Mouse (Mus musculus): ENCODE results near the gene Tmem191c. TPM values are rescaled to one million over a fixed set of nuclear protein-coding genes. Genes with fewer than 3 reads are reported as not detected.

Tmem191c gene
- polyA plus RNA-seq, 1 experiment: 66.9 TPM

DNA sequence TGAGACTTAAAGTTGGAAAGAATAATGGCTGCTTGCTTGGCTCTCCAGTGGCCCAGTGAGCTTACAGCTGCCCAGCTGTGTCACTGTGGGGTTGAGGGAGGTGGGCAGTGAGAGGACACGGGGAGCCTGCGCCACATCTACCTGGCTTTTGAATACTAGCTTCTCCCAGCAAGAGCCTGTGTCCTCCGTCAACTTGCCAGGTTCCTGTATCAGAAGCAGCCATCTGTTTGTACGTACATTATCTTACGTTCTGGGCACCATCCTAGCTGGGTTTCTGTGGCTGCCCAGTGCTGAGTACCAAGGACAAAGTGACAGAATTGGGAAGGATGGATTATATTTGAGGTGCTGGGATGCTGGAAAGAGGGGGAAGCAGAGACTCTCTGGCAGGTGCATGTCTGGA lies 6.0 kb upstream of the Tmem191c start:
- no peaks in the 10 kb centered on the region for H3K27me3 ChIP-seq (ENCODE audit: control insufficient read depth, insufficient read depth, low read length)
- no peak for DNase-seq
- no peak overlapping the region for H3K27ac ChIP-seq (ENCODE audit: insufficient read depth, low read length)
- no peak overlapping the region for H3K4me3 ChIP-seq (replicated peaks; ENCODE audit: insufficient read depth, low read depth, low read length)
- TF ChIP-seq POLR2A (IDR thresholded peaks at IDR 0.05; ENCODE audit: borderline replicate concordance, insufficient read depth, low read length) (no peak), CTCF (IDR thresholded peaks at IDR 0.05; ENCODE audit: borderline replicate concordance, insufficient read depth, low read depth, low read length) (no peak)
- 72% methylated on average over 5 of the region's 5 CpGs for WGBS
- H3K4me1 ChIP-seq (ENCODE audit: control insufficient read depth, insufficient read depth, low read length): no peaks in the 10 kb centered on the region

DNA sequence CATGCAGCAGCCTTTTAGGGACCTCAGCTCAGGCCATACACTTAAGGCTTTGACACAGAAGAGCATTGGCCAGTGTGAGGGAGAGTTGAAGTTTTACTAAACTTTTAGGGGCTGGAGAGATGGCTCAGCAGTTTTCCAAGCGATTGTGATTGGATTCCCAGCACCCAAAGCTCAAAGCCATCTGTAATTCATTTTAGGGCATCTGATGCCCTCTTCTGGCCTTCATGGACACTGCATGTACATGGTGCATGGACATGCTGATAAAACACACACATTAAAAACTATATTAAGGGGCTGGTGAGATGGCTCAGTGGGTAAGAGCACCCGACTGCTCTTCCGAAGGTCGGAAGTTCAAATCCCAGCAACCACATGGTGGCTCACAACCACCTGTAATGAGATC lies 4.8 kb upstream of the Tmem191c start:
- H3K4me3 ChIP-seq (replicated peaks; ENCODE audit: insufficient read depth, low read depth, low read length): no peak overlapping the region
- no peaks in the 10 kb centered on the region for H3K27me3 ChIP-seq (ENCODE audit: control insufficient read depth, insufficient read depth, low read length)
- WGBS: 73% methylated on average over 4 of the region's 4 CpGs
- TF ChIP-seq POLR2A (IDR thresholded peaks at IDR 0.05; ENCODE audit: borderline replicate concordance, insufficient read depth, low read length): no peak
- no peak; the same call in 1 of the 2 replicates for TF ChIP-seq CTCF (IDR thresholded peaks at IDR 0.05; ENCODE audit: borderline replicate concordance, insufficient read depth, low read depth, low read length)
- peak; percentile 37 to 62 for DNase-seq
- no peaks in the 10 kb centered on the region for H3K4me1 ChIP-seq (ENCODE audit: control insufficient read depth, insufficient read depth, low read length)
- H3K27ac ChIP-seq (ENCODE audit: insufficient read depth, low read length): no peak overlapping the region

GRCm38 (mm10) chr16:17271856-17272255 lies 4.0 kb upstream of the Tmem191c start:
- H3K4me3 ChIP-seq (replicated peaks; ENCODE audit: insufficient read depth, low read depth, low read length): no peak overlapping the region
- DNase-seq: no peak
- 45% methylated on average over 6 of the region's 6 CpGs for WGBS
- TF ChIP-seq POLR2A (IDR thresholded peaks at IDR 0.05; ENCODE audit: borderline replicate concordance, insufficient read depth, low read length) (no peak), CTCF (IDR thresholded peaks at IDR 0.05; ENCODE audit: borderline replicate concordance, insufficient read depth, low read depth, low read length) (no peak)
- no peaks in the 10 kb centered on the region for H3K4me1 ChIP-seq (ENCODE audit: control insufficient read depth, insufficient read depth, low read length)
- H3K27me3 ChIP-seq (ENCODE audit: control insufficient read depth, insufficient read depth, low read length): no peaks in the 10 kb centered on the region
- no peak overlapping the region for H3K27ac ChIP-seq (ENCODE audit: insufficient read depth, low read length)

GRCm38 (mm10) chr16:17276164-17277151 lies 581 bp downstream of the Tmem191c start:
- WGBS: 1% methylated on average over 62 of the region's 62 CpGs
- H3K4me3 ChIP-seq (replicated peaks; ENCODE audit: insufficient read depth, low read depth, low read length): peak overlapping the region; percentile 56
- DNase-seq: peak; percentile 83 to 91
- H3K27ac ChIP-seq (ENCODE audit: insufficient read depth, low read length): no peak overlapping the region
- H3K4me1 ChIP-seq (ENCODE audit: control insufficient read depth, insufficient read depth, low read length): no peaks in the 10 kb centered on the region
- TF ChIP-seq POLR2A (IDR thresholded peaks at IDR 0.05; ENCODE audit: borderline replicate concordance, insufficient read depth, low read length) (0 out of 2 replicates have a peak, but pooled peaks have one; percentile 12), CTCF (IDR thresholded peaks at IDR 0.05; ENCODE audit: borderline replicate concordance, insufficient read depth, low read depth, low read length) (peak; percentile 75)
- no peaks in the 10 kb centered on the region for H3K27me3 ChIP-seq (ENCODE audit: control insufficient read depth, insufficient read depth, low read length)

- WGBS: 9% methylated on average over 61 of the region's 61 CpGs
- H3K27me3 ChIP-seq (ENCODE audit: control insufficient read depth, insufficient read depth, low read length): no peaks in the 10 kb centered on the region
- H3K27ac ChIP-seq (ENCODE audit: insufficient read depth, low read length): no peak overlapping the region
- peak; percentile 34 to 48 for DNase-seq
- H3K4me3 ChIP-seq (replicated peaks; ENCODE audit: insufficient read depth, low read depth, low read length): peak overlapping the region; percentile 4
- TF ChIP-seq CTCF (IDR thresholded peaks at IDR 0.05; ENCODE audit: borderline replicate concordance, insufficient read depth, low read depth, low read length) (no peak), POLR2A (IDR thresholded peaks at IDR 0.05; ENCODE audit: borderline replicate concordance, insufficient read depth, low read length) (no peak)
- H3K4me1 ChIP-seq (ENCODE audit: control insufficient read depth, insufficient read depth, low read length): no peaks in the 10 kb centered on the region
These were observed 1.7 kb downstream of the Tmem191c start for GRCm38 (mm10) chr16:17277342-17278211.

GRCm38 (mm10) chr16:17280471-17280870 lies 4.6 kb downstream of the Tmem191c start:
- Histone ChIP-seq H3K27me3 (ENCODE audit: control insufficient read depth, insufficient read depth, low read length) (no peaks in the 10 kb centered on the region), H3K4me3 (replicated peaks; ENCODE audit: insufficient read depth, low read depth, low read length) (no peak overlapping the region), H3K4me1 (ENCODE audit: control insufficient read depth, insufficient read depth, low read length) (no peaks in the 10 kb centered on the region), H3K27ac (ENCODE audit: insufficient read depth, low read length) (no peak overlapping the region)
- no peak for DNase-seq
- WGBS: 90% methylated on average over 11 of the region's 11 CpGs
- TF ChIP-seq CTCF (IDR thresholded peaks at IDR 0.05; ENCODE audit: borderline replicate concordance, insufficient read depth, low read depth, low read length) (no peak), POLR2A (IDR thresholded peaks at IDR 0.05; ENCODE audit: borderline replicate concordance, insufficient read depth, low read length) (no peak)

- no peak overlapping the region for H3K4me3 ChIP-seq (replicated peaks; ENCODE audit: insufficient read depth, low read depth, low read length)
- H3K27ac ChIP-seq (ENCODE audit: insufficient read depth, low read length): no peak overlapping the region
- no peaks in the 10 kb centered on the region for H3K4me1 ChIP-seq (ENCODE audit: control insufficient read depth, insufficient read depth, low read length)
- WGBS: 24% methylated on average over 6 of the region's 6 CpGs
- DNase-seq: peak in 1 of 2 experiments; percentile 44
- no peaks in the 10 kb centered on the region for H3K27me3 ChIP-seq (ENCODE audit: control insufficient read depth, insufficient read depth, low read length)
- TF ChIP-seq POLR2A (IDR thresholded peaks at IDR 0.05; ENCODE audit: borderline replicate concordance, insufficient read depth, low read length) (no peak), CTCF (IDR thresholded peaks at IDR 0.05; ENCODE audit: borderline replicate concordance, insufficient read depth, low read depth, low read length) (no peak)
These were observed 7.3 kb downstream of the Tmem191c start for GRCm38 (mm10) chr16:17283151-17283550.

All from cerebellum, adult 2 months (tissue).